Mouse (Mus musculus): Measurements from ENCODE around the gene Cdon. TPM values are rescaled to one million over a fixed set of nuclear protein-coding genes. Genes with fewer than 3 reads are reported as not detected.

Cdon gene
- polyA plus RNA-seq, 1 experiment from 2014 or later: 23.4 TPM

DNA sequence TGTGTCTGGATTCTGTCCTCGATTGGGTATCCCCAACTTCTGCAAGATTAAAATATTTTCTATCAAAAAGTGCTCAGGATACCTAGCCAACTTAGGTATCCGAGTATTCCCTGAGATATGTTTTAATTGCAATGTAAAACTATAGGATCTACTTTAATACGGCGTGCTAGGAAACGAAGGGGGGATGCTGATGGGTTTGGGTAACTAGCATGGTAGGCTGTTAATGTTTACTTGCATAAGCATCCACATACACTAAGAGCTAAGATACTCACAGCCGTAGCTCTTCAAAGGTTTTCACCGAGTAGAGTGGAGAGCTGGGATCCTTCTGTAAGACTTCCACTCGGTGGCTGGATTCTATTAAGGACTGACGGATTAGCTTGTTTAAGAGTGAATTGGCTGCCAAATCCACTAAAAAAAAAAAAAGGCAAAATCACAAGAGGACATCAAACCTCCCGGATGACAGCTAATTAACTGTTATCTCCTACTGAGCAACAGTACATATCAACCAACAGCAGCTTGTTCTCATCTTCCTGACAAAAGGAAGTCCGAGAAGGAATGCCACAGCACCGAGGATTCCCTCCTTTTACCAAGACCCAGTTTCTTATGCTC lies 135.7 kb downstream of the Cdon start:
- Histone ChIP-seq H3K4me2 (no peak overlapping the region), H3K4me1 (peaks cover 16% of the 10 kb centered on the region), H3K9me3 (no peaks in the 10 kb centered on the region), H3K4me3 (replicated peaks) (no peak overlapping the region), H3K27ac (no peak overlapping the region), H3K27me3 (peaks cover 14% of the 10 kb centered on the region), H3K36me3 (replicated peaks) (peaks cover 12% of the 10 kb centered on the region), H3K9ac (no peak overlapping the region)
- ATAC-seq (ENCODE audit: low FRiP score): no peak
- WGBS: 77% methylated on average over 12 of the region's 12 CpGs

Other genes with a start within 250 kb of the Cdon start
- 90.1 and 102 TPM in 2 replicates for gene Dcps, start 245.1 kb upstream of the Cdon start, polyA plus RNA-seq (2016; fragmentation: Nextera tagmentation; extraction: Ambion mirVana)
- gene Srpr, start 221.0 kb upstream of the Cdon start, polyA plus RNA-seq (2016; fragmentation: Nextera tagmentation; extraction: Ambion mirVana): 81.3 and 82.6 TPM in 2 replicates
- 11.7 and 11.9 TPM in 2 replicates for gene Tirap, start 220.8 kb upstream of the Cdon start, polyA plus RNA-seq (2016; fragmentation: Nextera tagmentation; extraction: Ambion mirVana)
- 45.6 and 49.0 TPM in 2 replicates for gene Foxred1, start 210.1 kb upstream of the Cdon start, polyA plus RNA-seq (2016; fragmentation: Nextera tagmentation; extraction: Ambion mirVana)
- gene Fam118b, start 153.3 kb upstream of the Cdon start, polyA plus RNA-seq (2016; fragmentation: Nextera tagmentation; extraction: Ambion mirVana): 73.9 TPM in 2 replicates
- gene Rpusd4, start 153.3 kb upstream of the Cdon start, polyA plus RNA-seq (2016; fragmentation: Nextera tagmentation; extraction: Ambion mirVana): 25.6 and 27.9 TPM in 2 replicates
- gene Gm1113, start 97.1 kb downstream of the Cdon start, polyA plus RNA-seq (2016; fragmentation: Nextera tagmentation; extraction: Ambion mirVana): not detected in 2 replicates
- gene Ddx25, start 137.4 kb downstream of the Cdon start, polyA plus RNA-seq (2016; fragmentation: Nextera tagmentation; extraction: Ambion mirVana): 10.4 and 11.4 TPM in 2 replicates
- gene Pus3, start 137.5 kb downstream of the Cdon start, polyA plus RNA-seq (2016; fragmentation: Nextera tagmentation; extraction: Ambion mirVana): 19.1 and 19.3 TPM in 2 replicates
- gene Pate2, start 149.2 kb downstream of the Cdon start, polyA plus RNA-seq (2016; fragmentation: Nextera tagmentation; extraction: Ambion mirVana): 2.3 TPM in 2 replicates
- 26.7 and 29.9 TPM in 2 replicates for gene Hyls1, start 149.3 kb downstream of the Cdon start, polyA plus RNA-seq (2016; fragmentation: Nextera tagmentation; extraction: Ambion mirVana)
- gene Pate4, start 190.8 kb downstream of the Cdon start, polyA plus RNA-seq (2016; fragmentation: Nextera tagmentation; extraction: Ambion mirVana): not detected in 2 replicates
- 0.19 TPM in 1 of 2 replicates, not detected in the other for gene Pate3, start 227.1 kb downstream of the Cdon start, polyA plus RNA-seq (2016; fragmentation: Nextera tagmentation; extraction: Ambion mirVana)

Data from forebrain, embryonic 12.5 days (tissue).